Mouse (Mus musculus): ENCODE measurements around the gene 1810043G02Rik. TPM values are rescaled to one million over a fixed set of nuclear protein-coding genes. Genes with fewer than 3 reads are reported as not detected.
A peak's percentile ranks its signal among the peaks of the same experiment; 100 is the strongest.
"Not testable (repeated sequence)": the region's sequence is repeated elsewhere in the genome, so short reads cannot be mapped to it uniquely, and the experiment has no call there.

The 1810043G02Rik gene
- not detected in 2 replicates for polyA plus RNA-seq (2012; ENCODE audit: insufficient read depth, insufficient read length, low replicate concordance, missing spikeins)

GRCm38 (mm10) chr10:77978351-77979350 is at the start of gene 1810043G02Rik:
Gene 1810043G02Rik (plus strand): TSS chr10:77978524.
- Histone ChIP-seq H3K27ac (ENCODE audit: insufficient read depth, low read depth, low read length) (peak within 1 kb of the TSS; percentile 77), H3K4me1 (ENCODE audit: control insufficient read depth, insufficient read depth, low read length) (peaks cover 2% of the 10 kb centered on the region), H3K4me3 (ENCODE audit: insufficient read depth, low read depth, low read length) (peak within 1 kb of the TSS; percentile 83)
- under 1% methylated on average over 57 of the region's 57 CpGs for WGBS
- no peak for TF ChIP-seq CTCF (IDR thresholded peaks at IDR 0.05; ENCODE audit: insufficient read depth, low read depth, low read length)
- peak; percentile 84 for TF ChIP-seq POLR2A (IDR thresholded peaks at IDR 0.05; ENCODE audit: insufficient read depth, low read depth, low read length)

- no peak for TF ChIP-seq POLR2A (IDR thresholded peaks at IDR 0.05; ENCODE audit: insufficient read depth, low read depth, low read length)
- TF ChIP-seq CTCF (IDR thresholded peaks at IDR 0.05; ENCODE audit: insufficient read depth, low read depth, low read length), result no peak
- WGBS, result 77% methylated on average over 2 of the region's 2 CpGs
- no peak overlapping the region for H3K27ac ChIP-seq (ENCODE audit: insufficient read depth, low read depth, low read length)
- no peaks in the 10 kb centered on the region for H3K4me1 ChIP-seq (ENCODE audit: control insufficient read depth, insufficient read depth, low read length)
- no peak overlapping the region for H3K4me3 ChIP-seq (ENCODE audit: insufficient read depth, low read depth, low read length)
Measured at GRCm38 (mm10) chr10:77939685-77940084, 38.6 kb upstream of the 1810043G02Rik start.

GRCm38 (mm10) chr10:77950468-77950867 is 27.9 kb upstream of the 1810043G02Rik start:
- not testable (repeated sequence) for H3K4me1 ChIP-seq (ENCODE audit: control insufficient read depth, insufficient read depth, low read length); H3K4me3 ChIP-seq (ENCODE audit: insufficient read depth, low read depth, low read length); H3K27ac ChIP-seq (ENCODE audit: insufficient read depth, low read depth, low read length)
- 91% methylated on average over 9 of the region's 12 CpGs for WGBS

- no peak for TF ChIP-seq POLR2A (IDR thresholded peaks at IDR 0.05; ENCODE audit: insufficient read depth, low read depth, low read length)
- TF ChIP-seq CTCF (IDR thresholded peaks at IDR 0.05; ENCODE audit: insufficient read depth, low read depth, low read length), result no peak
- Histone ChIP-seq H3K4me1 (ENCODE audit: control insufficient read depth, insufficient read depth, low read length) (no peaks in the 10 kb centered on the region), H3K4me3 (ENCODE audit: insufficient read depth, low read depth, low read length) (no peak overlapping the region), H3K27ac (ENCODE audit: insufficient read depth, low read depth, low read length) (no peak overlapping the region)
- 85% methylated on average over 2 of the region's 2 CpGs for WGBS
Measured at GRCm38 (mm10) chr10:77962725-77963124, 15.6 kb upstream of the 1810043G02Rik start.

GRCm38 (mm10) chr10:77963971-77964370 is 14.4 kb upstream of the 1810043G02Rik start:
- TF ChIP-seq POLR2A (IDR thresholded peaks at IDR 0.05; ENCODE audit: insufficient read depth, low read depth, low read length), result no peak
- TF ChIP-seq CTCF (IDR thresholded peaks at IDR 0.05; ENCODE audit: insufficient read depth, low read depth, low read length), result no peak
- no peak overlapping the region for H3K27ac ChIP-seq (ENCODE audit: insufficient read depth, low read depth, low read length)
- peaks cover 1% of the 10 kb centered on the region; the same call in 1 of the 2 replicates for H3K4me1 ChIP-seq (ENCODE audit: control insufficient read depth, insufficient read depth, low read length)
- no peak overlapping the region for H3K4me3 ChIP-seq (ENCODE audit: insufficient read depth, low read depth, low read length)
- 73% methylated on average over 6 of the region's 6 CpGs for WGBS

- TF ChIP-seq POLR2A (IDR thresholded peaks at IDR 0.05; ENCODE audit: insufficient read depth, low read depth, low read length), result no peak
- TF ChIP-seq CTCF (IDR thresholded peaks at IDR 0.05; ENCODE audit: insufficient read depth, low read depth, low read length), result no peak
- WGBS, result 3% methylated on average over 26 of the region's 26 CpGs
Measured at GRCm38 (mm10) chr10:77969274-77969972, 8.9 kb upstream of the 1810043G02Rik start.

GRCm38 (mm10) chr10:77969973-77970325 is 8.4 kb upstream of the 1810043G02Rik start:
- 9% methylated on average over 8 of the region's 8 CpGs for WGBS
- H3K4me1 ChIP-seq (ENCODE audit: control insufficient read depth, insufficient read depth, low read length), result peaks cover 10% of the 10 kb centered on the region; the same call in 1 of the 2 replicates
- TF ChIP-seq POLR2A (IDR thresholded peaks at IDR 0.05; ENCODE audit: insufficient read depth, low read depth, low read length), result no peak
- TF ChIP-seq CTCF (IDR thresholded peaks at IDR 0.05; ENCODE audit: insufficient read depth, low read depth, low read length), result no peak
- no peak overlapping the region for H3K27ac ChIP-seq (ENCODE audit: insufficient read depth, low read depth, low read length)
- H3K4me3 ChIP-seq (ENCODE audit: insufficient read depth, low read depth, low read length), result peak overlapping the region; percentile 44

More at GRCm38 (mm10) chr10:77969274-77969972, 8.9 kb upstream of the 1810043G02Rik start:
- Histone ChIP-seq H3K4me1 (ENCODE audit: control insufficient read depth, insufficient read depth, low read length) (peaks cover 10% of the 10 kb centered on the region; the same call in 1 of the 2 replicates), H3K4me3 (ENCODE audit: insufficient read depth, low read depth, low read length) (peak overlapping the region; percentile 44), H3K27ac (ENCODE audit: insufficient read depth, low read depth, low read length) (no peak overlapping the region)

GRCm38 (mm10) chr10:77970481-77970880 is 7.8 kb upstream of the 1810043G02Rik start, which contains the start of gene Trpm2:
Gene Trpm2 (minus strand): TSS chr10:77970563.
- Histone ChIP-seq H3K27ac (ENCODE audit: insufficient read depth, low read depth, low read length) (no peak within 1 kb of the TSS), H3K4me1 (ENCODE audit: control insufficient read depth, insufficient read depth, low read length) (peaks cover 10% of the 10 kb centered on the region; the same call in 1 of the 2 replicates), H3K4me3 (ENCODE audit: insufficient read depth, low read depth, low read length) (peak within 1 kb of the TSS; percentile 44)
- 91% methylated on average over 6 of the region's 6 CpGs for WGBS
- no peak for TF ChIP-seq POLR2A (IDR thresholded peaks at IDR 0.05; ENCODE audit: insufficient read depth, low read depth, low read length)
- TF ChIP-seq CTCF (IDR thresholded peaks at IDR 0.05; ENCODE audit: insufficient read depth, low read depth, low read length), result no peak

Data from olfactory bulb, adult 2 months (tissue).